Mouse (Mus musculus): ENCODE measurements around the gene G3bp2. TPM values are rescaled to one million over a fixed set of nuclear protein-coding genes. Genes with fewer than 3 reads are reported as not detected.

Gene G3bp2
- polyA plus RNA-seq, 1 experiment from 2014 or later, result 177 TPM

DNA sequence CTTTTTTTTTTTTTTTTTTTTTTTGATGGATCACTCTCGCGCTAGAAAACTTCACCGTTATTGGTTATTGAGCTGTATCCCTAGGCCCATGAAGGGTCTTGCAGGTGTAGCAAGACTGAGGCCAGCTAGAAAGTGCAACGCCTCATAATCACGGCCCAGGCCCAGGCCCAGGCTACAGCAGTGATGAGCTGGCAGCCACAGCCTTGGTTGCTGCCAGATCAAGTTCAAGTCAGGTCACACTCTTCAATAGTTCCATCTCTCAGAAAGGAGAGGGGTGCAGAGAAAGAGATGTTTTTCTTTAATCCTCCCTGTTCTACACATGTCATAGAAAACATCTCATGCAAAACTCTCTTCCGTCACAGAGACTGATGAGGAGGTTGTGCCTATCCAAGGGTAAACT is 13.3 kb upstream of the G3bp2 start:
- Histone ChIP-seq H3K9me3 (replicated peaks; ENCODE audit: control insufficient read depth, low read length) (no peaks in the 10 kb centered on the region), H3K4me2 (no peak overlapping the region), H3K27me3 (ENCODE audit: control insufficient read depth, insufficient read depth, low read length) (no peaks in the 10 kb centered on the region), H3K36me3 (ENCODE audit: control insufficient read depth, insufficient read depth, low read length) (no peaks in the 10 kb centered on the region), H3K4me3 (ENCODE audit: low read depth, low read length) (no peak overlapping the region), H3K27ac (ENCODE audit: low read depth, low read length) (no peak overlapping the region), H3K9ac (ENCODE audit: low read depth, low read length) (no peak overlapping the region), H3K4me1 (ENCODE audit: control insufficient read depth, insufficient read depth, low read length) (no peaks in the 10 kb centered on the region)
- ATAC-seq (replicated peaks; ENCODE audit: insufficient number of reproducible peaks, low FRiP score, low TSS enrichment), result no peak
- WGBS (ENCODE audit: insufficient replicate concordance), result 83% methylated on average over 6 of the region's 6 CpGs

DNA sequence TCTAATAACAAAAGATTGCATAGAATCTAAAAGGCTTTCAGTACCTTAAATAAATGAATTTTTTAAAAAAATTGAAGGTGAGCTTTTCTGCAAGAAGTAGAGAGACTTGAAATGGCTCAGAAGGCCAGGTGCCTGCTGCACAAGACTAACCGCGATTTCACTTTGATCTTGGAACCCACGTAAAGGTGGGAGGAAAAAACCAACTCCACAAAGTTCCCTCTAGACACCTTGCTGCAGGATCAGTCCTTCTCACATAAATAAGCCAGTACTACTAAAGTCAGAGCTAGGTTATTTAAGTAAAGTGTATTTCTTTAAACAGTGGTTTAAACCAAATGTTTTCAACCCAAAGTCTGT is 10.5 kb upstream of the G3bp2 start:
- H3K4me3 ChIP-seq (ENCODE audit: low read depth, low read length), result no peak overlapping the region
- H3K9ac ChIP-seq (ENCODE audit: low read depth, low read length), result no peak overlapping the region
- no peaks in the 10 kb centered on the region for H3K27me3 ChIP-seq (ENCODE audit: control insufficient read depth, insufficient read depth, low read length)
- no peak for ATAC-seq (replicated peaks; ENCODE audit: insufficient number of reproducible peaks, low FRiP score, low TSS enrichment)
- no peaks in the 10 kb centered on the region for H3K9me3 ChIP-seq (replicated peaks; ENCODE audit: control insufficient read depth, low read length)
- H3K27ac ChIP-seq (ENCODE audit: low read depth, low read length), result no peak overlapping the region
- H3K36me3 ChIP-seq (ENCODE audit: control insufficient read depth, insufficient read depth, low read length), result no peaks in the 10 kb centered on the region
- H3K4me2 ChIP-seq, result no peak overlapping the region
- H3K4me1 ChIP-seq (ENCODE audit: control insufficient read depth, insufficient read depth, low read length), result no peaks in the 10 kb centered on the region
- 86% methylated on average over 3 of the region's 3 CpGs for WGBS (ENCODE audit: insufficient replicate concordance)

DNA sequence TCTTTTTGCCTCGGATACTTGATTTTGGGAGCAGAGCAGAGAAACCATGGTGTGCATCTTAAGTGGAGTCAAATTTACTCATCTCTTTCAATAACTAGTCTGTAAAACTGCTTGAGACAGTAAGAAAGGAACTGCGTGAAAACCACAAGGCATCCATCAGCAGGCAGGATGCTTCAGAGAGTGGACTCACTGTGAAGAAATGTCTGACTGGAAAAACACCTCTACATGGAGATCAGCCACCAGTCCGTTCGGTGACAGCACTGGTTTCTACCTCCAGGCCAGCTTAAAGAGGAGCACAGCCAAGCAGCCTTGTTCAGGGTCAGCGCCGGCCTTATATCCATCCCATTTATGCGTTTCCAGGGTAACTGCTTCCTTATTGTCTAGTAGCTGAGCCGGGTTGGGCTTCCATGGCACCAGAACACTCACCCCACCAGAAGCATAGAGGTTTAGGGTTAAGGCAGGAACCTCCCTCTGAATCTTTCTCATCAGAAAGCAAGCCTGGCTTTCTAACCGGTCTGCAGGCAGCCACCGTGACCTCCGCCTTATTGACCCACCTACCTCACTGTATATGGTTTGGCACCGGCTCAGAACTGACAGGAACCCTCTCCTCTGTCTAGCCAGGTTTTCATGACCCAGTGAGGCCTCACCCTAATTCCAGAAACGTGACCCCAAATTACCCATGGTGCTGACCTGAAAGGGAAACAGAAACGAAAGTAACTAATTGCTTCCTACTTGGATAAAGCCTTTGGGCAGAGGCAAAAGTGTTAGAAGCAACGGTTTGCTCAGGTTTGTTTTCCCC is 9.9 kb upstream of the G3bp2 start:
- Histone ChIP-seq H3K36me3 (ENCODE audit: control insufficient read depth, insufficient read depth, low read length) (no peaks in the 10 kb centered on the region), H3K9ac (ENCODE audit: low read depth, low read length) (no peak overlapping the region), H3K9me3 (replicated peaks; ENCODE audit: control insufficient read depth, low read length) (no peaks in the 10 kb centered on the region), H3K4me2 (no peak overlapping the region), H3K27me3 (ENCODE audit: control insufficient read depth, insufficient read depth, low read length) (no peaks in the 10 kb centered on the region), H3K4me3 (ENCODE audit: low read depth, low read length) (no peak overlapping the region), H3K4me1 (ENCODE audit: control insufficient read depth, insufficient read depth, low read length) (no peaks in the 10 kb centered on the region), H3K27ac (ENCODE audit: low read depth, low read length) (no peak overlapping the region)
- ATAC-seq (replicated peaks; ENCODE audit: insufficient number of reproducible peaks, low FRiP score, low TSS enrichment), result no peak
- 69% methylated on average over 15 of the region's 15 CpGs for WGBS (ENCODE audit: insufficient replicate concordance)

DNA sequence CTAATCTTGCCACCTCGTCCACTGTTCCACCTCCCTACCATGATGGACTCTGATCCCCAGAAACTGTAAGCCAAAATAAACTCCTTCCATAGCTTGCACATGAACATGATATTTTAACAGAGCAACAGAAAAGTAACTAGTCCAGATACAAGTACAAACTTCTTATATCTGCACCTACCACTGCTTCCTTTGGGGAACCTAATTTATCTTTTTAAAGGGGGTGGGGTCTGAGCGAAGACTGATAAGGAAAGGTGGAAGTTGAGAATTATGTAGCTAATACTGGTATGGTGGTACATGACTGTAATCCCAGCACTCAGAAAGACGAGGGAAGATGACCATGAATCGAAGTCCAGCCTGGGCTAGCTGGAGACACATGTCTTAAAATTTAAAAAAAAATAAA is 4.0 kb upstream of the G3bp2 start:
- no peaks in the 10 kb centered on the region for H3K9me3 ChIP-seq (replicated peaks; ENCODE audit: control insufficient read depth, low read length)
- ATAC-seq (replicated peaks; ENCODE audit: insufficient number of reproducible peaks, low FRiP score, low TSS enrichment), result no peak

DNA sequence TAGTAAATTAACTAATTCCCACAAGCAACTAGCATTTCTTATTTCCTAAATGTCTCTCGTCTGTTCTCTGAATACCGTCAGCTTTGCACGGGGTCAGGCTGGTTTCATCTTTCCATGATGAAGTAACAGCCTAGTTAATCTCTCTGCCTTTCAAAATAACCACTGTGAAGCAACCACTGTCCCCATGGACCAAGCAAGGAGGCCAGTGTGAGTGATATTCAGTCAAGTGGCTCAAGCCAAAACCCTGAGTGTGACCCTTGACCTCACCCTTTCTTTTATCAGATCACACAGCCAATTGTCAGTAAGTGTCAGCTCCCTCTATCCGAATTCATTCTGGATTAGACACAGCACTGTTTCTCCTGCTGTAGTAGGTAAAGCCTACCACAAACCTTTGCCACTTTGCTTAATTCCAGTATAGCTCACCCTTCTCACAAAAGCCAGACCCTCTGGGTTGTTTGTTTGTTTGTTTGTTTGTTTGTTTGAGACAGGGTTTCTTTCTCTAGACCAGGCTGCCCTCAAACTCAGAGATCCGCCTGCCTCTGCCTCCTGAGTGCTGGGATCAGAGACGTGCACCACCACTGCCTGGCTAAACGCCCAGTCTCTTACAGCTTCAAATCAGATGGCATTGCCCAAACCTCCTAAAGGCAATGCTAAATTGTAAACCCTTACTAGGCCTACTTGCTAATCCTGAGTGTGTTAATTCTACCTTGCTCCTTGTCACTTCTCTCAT is 2.5 kb upstream of the G3bp2 start:
- WGBS (ENCODE audit: insufficient replicate concordance), result 85% methylated on average over 7 of the region's 7 CpGs
- Histone ChIP-seq H3K9me3 (replicated peaks; ENCODE audit: control insufficient read depth, low read length) (no peaks in the 10 kb centered on the region), H3K4me3 (ENCODE audit: low read depth, low read length) (no peak overlapping the region), H3K4me2 (no peak overlapping the region), H3K27ac (ENCODE audit: low read depth, low read length) (no peak overlapping the region), H3K36me3 (ENCODE audit: control insufficient read depth, insufficient read depth, low read length) (no peaks in the 10 kb centered on the region), H3K9ac (ENCODE audit: low read depth, low read length) (no peak overlapping the region), H3K4me1 (ENCODE audit: control insufficient read depth, insufficient read depth, low read length) (peaks cover 11% of the 10 kb centered on the region), H3K27me3 (ENCODE audit: control insufficient read depth, insufficient read depth, low read length) (no peaks in the 10 kb centered on the region)
- ATAC-seq (replicated peaks; ENCODE audit: insufficient number of reproducible peaks, low FRiP score, low TSS enrichment), result no peak

More for the DNA sequence above, 4.0 kb upstream of the G3bp2 start:
- H3K4me2 ChIP-seq, result no peak overlapping the region
- 87% methylated on average over 4 of the region's 4 CpGs for WGBS (ENCODE audit: insufficient replicate concordance)
- no peaks in the 10 kb centered on the region for H3K36me3 ChIP-seq (ENCODE audit: control insufficient read depth, insufficient read depth, low read length)
- H3K4me3 ChIP-seq (ENCODE audit: low read depth, low read length), result no peak overlapping the region
- H3K9ac ChIP-seq (ENCODE audit: low read depth, low read length), result no peak overlapping the region
- no peaks in the 10 kb centered on the region for H3K4me1 ChIP-seq (ENCODE audit: control insufficient read depth, insufficient read depth, low read length)
- H3K27me3 ChIP-seq (ENCODE audit: control insufficient read depth, insufficient read depth, low read length), result no peaks in the 10 kb centered on the region
- no peak overlapping the region for H3K27ac ChIP-seq (ENCODE audit: low read depth, low read length)

DNA sequence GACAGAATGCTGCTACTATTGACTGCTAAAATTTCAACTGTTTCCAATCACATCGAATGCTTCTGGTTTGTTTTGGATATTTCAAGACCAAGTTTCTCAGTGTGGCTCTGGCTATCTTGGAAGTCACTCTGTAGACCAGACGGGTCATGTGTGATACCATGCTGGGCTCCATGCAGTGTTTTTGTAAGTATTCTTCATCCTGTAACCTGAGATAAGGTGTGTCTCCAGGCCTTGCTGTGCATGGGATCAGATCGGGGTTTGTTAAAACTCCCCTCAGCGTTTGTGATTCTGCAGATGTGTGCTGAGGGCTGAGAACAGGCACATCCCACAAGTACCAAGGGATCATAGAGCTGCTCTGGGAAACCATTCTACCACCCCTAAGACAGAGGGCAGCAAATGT is 1.7 kb upstream of the G3bp2 start:
- H3K4me1 ChIP-seq (ENCODE audit: control insufficient read depth, insufficient read depth, low read length), result peaks cover 18% of the 10 kb centered on the region
- no peaks in the 10 kb centered on the region for H3K36me3 ChIP-seq (ENCODE audit: control insufficient read depth, insufficient read depth, low read length)
- H3K27ac ChIP-seq (ENCODE audit: low read depth, low read length), result no peak overlapping the region
- no peak overlapping the region for H3K4me3 ChIP-seq (ENCODE audit: low read depth, low read length)
- H3K4me2 ChIP-seq, result no peak overlapping the region
- ATAC-seq (replicated peaks; ENCODE audit: insufficient number of reproducible peaks, low FRiP score, low TSS enrichment), result no peak
- no peaks in the 10 kb centered on the region for H3K27me3 ChIP-seq (ENCODE audit: control insufficient read depth, insufficient read depth, low read length)
- 56% methylated on average over 4 of the region's 4 CpGs for WGBS (ENCODE audit: insufficient replicate concordance)
- no peaks in the 10 kb centered on the region for H3K9me3 ChIP-seq (replicated peaks; ENCODE audit: control insufficient read depth, low read length)
- H3K9ac ChIP-seq (ENCODE audit: low read depth, low read length), result no peak overlapping the region

DNA sequence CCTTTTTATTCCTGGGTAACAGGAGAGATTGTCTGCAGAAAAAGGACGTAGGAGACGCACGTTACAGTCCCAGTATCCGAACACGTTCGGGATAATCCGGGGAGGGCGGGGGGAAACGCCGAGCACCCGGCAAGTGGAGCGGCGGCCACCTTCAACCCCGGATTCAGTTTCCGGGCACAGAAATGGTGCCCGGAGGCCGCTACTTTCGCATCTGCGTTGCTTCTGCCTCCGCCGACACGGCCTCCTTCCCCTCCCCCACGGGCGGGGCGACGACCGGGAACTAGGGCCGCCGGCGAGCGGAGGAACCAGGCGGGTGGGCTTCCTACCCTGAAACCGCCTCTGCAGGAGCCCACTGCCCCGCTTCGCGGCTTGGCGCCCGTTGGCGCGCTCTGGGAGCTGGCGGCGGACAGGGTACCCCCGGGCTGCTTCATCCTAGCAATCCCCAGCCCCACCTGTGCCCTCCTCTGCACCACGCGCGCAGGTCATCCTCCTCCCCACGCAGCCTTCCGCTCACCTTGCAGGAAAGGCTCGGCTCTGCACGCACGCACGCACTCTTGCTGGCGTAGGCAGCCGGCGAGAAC is 608 bp downstream of the G3bp2 start:
- WGBS (ENCODE audit: insufficient replicate concordance), result under 1% methylated on average over 49 of the region's 55 CpGs
- Histone ChIP-seq H3K9me3 (replicated peaks; ENCODE audit: control insufficient read depth, low read length) (no peaks in the 10 kb centered on the region), H3K4me3 (ENCODE audit: low read depth, low read length) (peak overlapping the region; percentile 98), H3K27me3 (ENCODE audit: control insufficient read depth, insufficient read depth, low read length) (no peaks in the 10 kb centered on the region), H3K4me1 (ENCODE audit: control insufficient read depth, insufficient read depth, low read length) (peaks cover 29% of the 10 kb centered on the region), H3K4me2 (peak overlapping the region; percentile 78), H3K27ac (ENCODE audit: low read depth, low read length) (peak overlapping the region; percentile 99), H3K9ac (ENCODE audit: low read depth, low read length) (peak overlapping the region; percentile 98), H3K36me3 (ENCODE audit: control insufficient read depth, insufficient read depth, low read length) (no peaks in the 10 kb centered on the region)
- peak; percentile 64 for ATAC-seq (replicated peaks; ENCODE audit: insufficient number of reproducible peaks, low FRiP score, low TSS enrichment)

DNA sequence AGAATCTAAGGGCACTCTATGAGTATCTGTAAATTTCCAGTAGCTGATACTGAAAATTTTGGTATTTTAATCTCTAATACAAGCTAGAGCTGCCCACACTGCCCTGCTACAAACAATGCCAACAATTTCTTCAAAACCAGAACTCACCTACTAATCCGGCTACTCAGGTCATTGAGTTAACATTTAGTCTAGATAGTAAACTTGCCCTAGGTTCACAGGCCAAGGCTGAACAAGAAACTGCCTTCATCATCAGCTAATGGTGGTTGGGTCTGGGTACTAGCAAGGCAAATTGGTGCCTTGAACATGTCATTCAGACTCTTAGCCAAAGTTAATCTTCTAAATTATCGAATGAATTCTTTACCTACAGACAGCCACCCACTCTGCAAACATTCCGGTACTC is 2.2 kb downstream of the G3bp2 start:
- Histone ChIP-seq H3K9ac (ENCODE audit: low read depth, low read length) (no peak overlapping the region), H3K27me3 (ENCODE audit: control insufficient read depth, insufficient read depth, low read length) (no peaks in the 10 kb centered on the region), H3K4me2 (peak overlapping the region; percentile 78), H3K27ac (ENCODE audit: low read depth, low read length) (no peak overlapping the region), H3K9me3 (replicated peaks; ENCODE audit: control insufficient read depth, low read length) (no peaks in the 10 kb centered on the region), H3K4me3 (ENCODE audit: low read depth, low read length) (peak overlapping the region; percentile 98; the same call in 1 of the 2 replicates), H3K36me3 (ENCODE audit: control insufficient read depth, insufficient read depth, low read length) (no peaks in the 10 kb centered on the region), H3K4me1 (ENCODE audit: control insufficient read depth, insufficient read depth, low read length) (peaks cover 29% of the 10 kb centered on the region)
- ATAC-seq (replicated peaks; ENCODE audit: insufficient number of reproducible peaks, low FRiP score, low TSS enrichment), result no peak
- 61% methylated on average over 3 of the region's 3 CpGs for WGBS (ENCODE audit: insufficient replicate concordance)

All from heart, embryonic 11.5 days (tissue).